32 mouse cellular contexts compared by ENCODE assay signal in genomic region chr5:35705411-35705810, GRCm38 (mm10). TPM values are rescaled to one million over a fixed set of nuclear protein-coding genes. Genes with fewer than 3 reads are reported as not detected.
"Had no signal": no experiment of that assay in that cellular context is flagged by ENCODE, and none has a peak within 500 bp of the region (broad histone marks: within the 10 kb centered on the region; RNA-seq: fewer than 3 reads in every experiment).

No protein-coding gene starts in this region.

- H3K9me3 ChIP-seq: limb, embryonic 10.5 days; limb, embryonic 12.5 days; limb, embryonic 13.5 days; limb, embryonic 15.5 days; liver, embryonic 12.5 days; liver, embryonic 13.5 days; liver, embryonic 15.5 days; lung, embryonic 15.5 days; megakaryocyte, embryonic 14.5 days; midbrain, embryonic 10.5 days; midbrain, embryonic 12.5 days; midbrain, embryonic 13.5 days had no signal

- H3K9ac ChIP-seq: limb, embryonic 12.5 days; limb, embryonic 13.5 days; limb, embryonic 15.5 days; liver, embryonic 12.5 days; liver, embryonic 13.5 days; liver, embryonic 14.5 days; liver, embryonic 15.5 days; liver, postnatal 0 days; lung, embryonic 14.5 days; lung, embryonic 15.5 days; midbrain, embryonic 12.5 days; midbrain, embryonic 13.5 days had no signal

- H3K36me3 ChIP-seq: limb, embryonic 10.5 days; limb, embryonic 12.5 days; limb, embryonic 13.5 days; limb, embryonic 15.5 days; liver, embryonic 12.5 days; liver, embryonic 13.5 days; liver, embryonic 15.5 days; lung, embryonic 15.5 days; midbrain, embryonic 10.5 days; midbrain, embryonic 12.5 days; midbrain, embryonic 13.5 days had no signal

- H3K4me2 ChIP-seq: limb, embryonic 12.5 days; limb, embryonic 13.5 days; limb, embryonic 15.5 days; liver, embryonic 11.5 days; liver, embryonic 12.5 days; liver, embryonic 13.5 days; liver, embryonic 15.5 days; lung, embryonic 14.5 days; lung, embryonic 15.5 days; midbrain, embryonic 12.5 days; midbrain, embryonic 13.5 days had no signal

- H3K27me3 ChIP-seq: limb, embryonic 12.5 days; limb, embryonic 13.5 days; limb, embryonic 15.5 days; liver, embryonic 12.5 days; liver, embryonic 13.5 days; liver, embryonic 15.5 days; lung, embryonic 15.5 days; midbrain, embryonic 12.5 days; midbrain, embryonic 13.5 days had no signal

- H3K4me1 ChIP-seq: limb, embryonic 10.5 days; limb, embryonic 12.5 days; limb, embryonic 13.5 days; liver, embryonic 12.5 days; liver, embryonic 13.5 days; liver, embryonic 15.5 days; lung, embryonic 15.5 days; midbrain, embryonic 13.5 days had no signal

- ATAC-seq: liver, embryonic 12.5 days; liver, postnatal 0 days; midbrain, embryonic 13.5 days; midbrain, embryonic 16.5 days had no signal

- H3K4me3 ChIP-seq: left cerebral cortex, adult 2 months; limb, embryonic 10.5 days; limb, embryonic 12.5 days; limb, embryonic 13.5 days; limb, embryonic 15.5 days; liver, embryonic 12.5 days; liver, embryonic 13.5 days; liver, embryonic 15.5 days; lung, embryonic 15.5 days; megakaryocyte, embryonic 14.5 days; midbrain, embryonic 10.5 days; midbrain, embryonic 12.5 days; midbrain, embryonic 13.5 days; myocyte had no signal

- H3K27ac ChIP-seq: left cerebral cortex, adult 2 months; limb, embryonic 12.5 days; limb, embryonic 13.5 days; limb, embryonic 15.5 days; liver, embryonic 12.5 days; liver, embryonic 13.5 days; liver, embryonic 14.5 days; liver, embryonic 15.5 days; lung, embryonic 15.5 days; macrophage; midbrain, embryonic 10.5 days; midbrain, embryonic 12.5 days; midbrain, embryonic 13.5 days had no signal

- DNase-seq: left cerebral cortex, postnatal 4 days; liver; liver, embryonic 13.5 days; liver, postnatal 0 days; lung, adult 18-20 months; lung, adult 2 months; lung, embryonic 14.5 days; lung, postnatal 10 days; lung, postnatal 14 days; lung, postnatal 36 days; lung, postnatal 4 days; midbrain, embryonic 14.5 days had no signal

RNA-seq across cellular contexts. Expression of gene Htra3, which starts 25.8 kb away (rescaled TPM):
- total RNA-seq: megakaryocyte progenitor cell, adult 5-6 weeks; megakaryocyte-erythroid progenitor cell, adult 5-6 weeks; monocyte, adult 5-6 weeks had no signal

RNA-seq across cellular contexts. Expression of gene Sh3tc1, which starts 34.4 kb away (rescaled TPM):
- total RNA-seq: megakaryocyte-erythroid progenitor cell, adult 5-6 weeks had no signal

RNA-seq across cellular contexts. Expression of gene Ablim2, which starts 52.3 kb away (rescaled TPM):
- total RNA-seq: megakaryocyte progenitor cell, adult 5-6 weeks; monocyte, adult 5-6 weeks had no signal
